Mouse (Mus musculus): ENCODE measurements around the gene Gtf3a. TPM values are rescaled to one million over a fixed set of nuclear protein-coding genes. Genes with fewer than 3 reads are reported as not detected.

The Gtf3a gene
- total RNA-seq, 1 experiment = 80.4 TPM

DNA sequence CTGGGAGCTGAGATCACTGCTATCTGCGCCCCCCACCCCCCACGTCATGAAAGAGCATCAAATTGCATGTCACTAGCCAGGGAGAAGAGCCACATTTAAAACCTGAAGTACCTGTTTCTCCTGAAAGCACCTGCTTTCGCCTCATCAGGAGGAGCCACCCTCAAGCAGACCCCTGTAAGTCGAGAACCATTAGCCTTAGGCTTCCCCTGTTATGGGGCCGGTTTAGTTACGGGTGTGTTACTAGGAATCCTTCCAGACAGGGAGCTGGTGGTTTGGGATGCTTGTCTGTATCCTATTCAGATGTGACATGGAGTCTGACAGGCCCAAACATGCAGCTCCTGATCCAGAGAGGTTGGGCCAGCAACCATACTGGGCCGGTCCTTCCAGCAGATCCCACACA lies 35.1 kb upstream of the Gtf3a start:
- Histone ChIP-seq H3K27ac (ENCODE audit: insufficient read depth, low read depth, low read length, poor library complexity, severe bottlenecking) (no peak overlapping the region), H3K4me1 (ENCODE audit: control insufficient read depth in 2 of 2, insufficient read depth in 2 of 2, low read length in 2 of 2, poor library complexity in 1 of 2) (peaks cover 0 to 27% of the 10 kb centered on the region in 2 experiments; a peak in 2 of 4 replicates), H3K36me3 (ENCODE audit: control insufficient read depth, insufficient read depth, low read length, poor library complexity, severe bottlenecking) (no peaks in the 10 kb centered on the region), H3K9ac (ENCODE audit: insufficient read depth, low read depth, low read length, poor library complexity, severe bottlenecking) (no peak overlapping the region), H3K4me3 (ENCODE audit: insufficient read depth in 1 of 2, low read depth in 1 of 2, low read length in 2 of 2, poor library complexity in 1 of 2, severe bottlenecking in 1 of 2) (no peak overlapping the region), H3K9me3 (ENCODE audit: control insufficient read depth, insufficient read depth, low read depth, low read length) (no peaks in the 10 kb centered on the region)
- no peak for DNase-seq (ENCODE audit: low read depth, low spot score)
- no peak for TF ChIP-seq CHD2 (IDR thresholded peaks at IDR 0.05; ENCODE audit: low read depth, low read length)
- TF ChIP-seq ZNF384 (IDR thresholded peaks at IDR 0.05; ENCODE audit: low read depth, low read length) = no peak
- TF ChIP-seq ZC3H11A (IDR thresholded peaks at IDR 0.05; ENCODE audit: borderline replicate concordance, low read depth, low read length) = no peak
- in situ Hi-C loops (cut with MboI; ENCODE audit: low sequenced_read_pairs in 2 of 2, unreplicated experiment in 2 of 2) = loop anchor here (5.0 to 10.0 kb wide), 2 partner anchors 401 to 404 kb away; no protein-coding TSS in a partner anchor

DNA sequence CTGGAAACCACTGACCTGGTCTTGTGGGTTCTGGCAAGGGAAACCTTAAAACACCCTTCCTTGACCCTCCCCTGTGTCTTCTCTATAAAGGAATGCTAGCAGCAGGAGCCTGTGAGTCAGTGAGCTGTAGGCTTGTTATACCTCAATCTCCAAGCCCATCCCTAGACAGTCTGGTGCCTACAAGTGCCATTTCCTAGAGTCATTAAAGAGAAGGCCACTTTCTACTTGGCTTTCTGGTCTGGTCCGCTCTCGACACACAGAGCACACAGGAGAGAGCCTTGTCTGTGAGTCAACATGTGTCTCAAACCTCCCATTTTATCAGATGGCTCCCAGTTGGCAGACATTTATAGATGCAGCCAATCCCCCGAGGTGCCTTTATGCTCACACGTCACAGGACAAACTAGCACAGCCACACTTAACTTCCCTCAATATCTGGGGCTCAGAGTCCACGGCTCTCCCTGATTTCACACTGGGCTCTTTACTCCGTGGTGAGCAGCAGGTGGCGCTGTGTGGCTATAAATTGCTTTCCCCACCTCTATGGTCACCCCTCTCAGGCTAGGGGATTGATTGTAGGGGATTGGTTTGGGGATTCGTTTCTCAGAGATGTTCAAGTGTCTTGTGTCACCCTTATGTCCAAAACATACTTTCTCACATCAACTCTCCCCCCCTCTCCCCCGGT lies 34.2 kb upstream of the Gtf3a start:
- TF ChIP-seq ZNF384 (IDR thresholded peaks at IDR 0.05; ENCODE audit: low read depth, low read length) (no peak), ZC3H11A (IDR thresholded peaks at IDR 0.05; ENCODE audit: borderline replicate concordance, low read depth, low read length) (peak; percentile 52; the same call in 1 of the 2 replicates)
- H3K9me3 ChIP-seq (ENCODE audit: control insufficient read depth, insufficient read depth, low read depth, low read length) = no peaks in the 10 kb centered on the region
- DNase-seq (ENCODE audit: low read depth, low spot score) = peak; percentile 64
- in situ Hi-C loops (cut with MboI; ENCODE audit: low sequenced_read_pairs in 2 of 2, unreplicated experiment in 2 of 2) = loop anchor here (5.0 to 10.0 kb wide), 2 partner anchors 401 to 403 kb away; no protein-coding TSS in a partner anchor
- no peak overlapping the region for H3K27ac ChIP-seq (ENCODE audit: insufficient read depth, low read depth, low read length, poor library complexity, severe bottlenecking)
- H3K9ac ChIP-seq (ENCODE audit: insufficient read depth, low read depth, low read length, poor library complexity, severe bottlenecking) = no peak overlapping the region; the same call in 1 of the 2 replicates
- H3K4me3 ChIP-seq (ENCODE audit: insufficient read depth in 1 of 2, low read depth in 1 of 2, low read length in 2 of 2, poor library complexity in 1 of 2, severe bottlenecking in 1 of 2) = no peak overlapping the region
- H3K36me3 ChIP-seq (ENCODE audit: control insufficient read depth, insufficient read depth, low read length, poor library complexity, severe bottlenecking) = no peaks in the 10 kb centered on the region
- H3K4me1 ChIP-seq (ENCODE audit: control insufficient read depth in 2 of 2, insufficient read depth in 2 of 2, low read length in 2 of 2, poor library complexity in 1 of 2) = peaks cover 0 to 24% of the 10 kb centered on the region in 2 experiments; a peak in 2 of 4 replicates

DNA sequence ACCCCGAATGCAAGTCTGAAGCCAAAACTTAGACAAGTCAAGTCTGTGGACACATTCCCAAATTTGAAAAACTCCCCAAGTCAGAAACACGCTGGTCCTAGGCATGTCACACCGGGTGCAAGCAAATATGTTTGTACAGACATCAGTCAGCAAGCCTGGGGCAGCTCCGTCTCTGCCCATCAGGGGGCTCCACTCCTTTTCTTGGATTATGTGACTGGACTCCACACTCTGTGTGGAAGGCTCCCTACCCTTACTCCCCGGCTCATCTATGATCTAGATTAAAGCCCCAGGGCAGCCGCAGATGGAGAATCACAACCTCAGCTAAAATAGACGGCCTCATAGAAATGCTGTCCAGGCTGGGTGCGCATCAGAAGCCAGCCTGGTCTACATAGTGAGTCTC lies 32.2 kb upstream of the Gtf3a start:
- TF ChIP-seq MAFK (IDR thresholded peaks at IDR 0.05; ENCODE audit: insufficient read depth, low read depth, low read length) = no peak
- no peak for TF ChIP-seq ZC3H11A (IDR thresholded peaks at IDR 0.05; ENCODE audit: borderline replicate concordance, low read depth, low read length)
- TF ChIP-seq HCFC1 (IDR thresholded peaks at IDR 0.05; ENCODE audit: borderline replicate concordance, insufficient read depth, low read length) = no peak
- no peak for TF ChIP-seq CHD2 (IDR thresholded peaks at IDR 0.05; ENCODE audit: low read depth, low read length)
- TF ChIP-seq ZNF384 (IDR thresholded peaks at IDR 0.05; ENCODE audit: low read depth, low read length) = no peak
- H3K9ac ChIP-seq (ENCODE audit: insufficient read depth, low read depth, low read length, poor library complexity, severe bottlenecking) = peak overlapping the region; percentile 40; the same call in 1 of the 2 replicates
- no peaks in the 10 kb centered on the region for H3K9me3 ChIP-seq (ENCODE audit: control insufficient read depth, insufficient read depth, low read depth, low read length)
- H3K4me1 ChIP-seq (ENCODE audit: control insufficient read depth in 2 of 2, insufficient read depth in 2 of 2, low read length in 2 of 2, poor library complexity in 1 of 2) = peaks cover 3 to 26% of the 10 kb centered on the region in 2 experiments; a peak in 2 of 4 replicates
- no peaks in the 10 kb centered on the region for H3K36me3 ChIP-seq (ENCODE audit: control insufficient read depth, insufficient read depth, low read length, poor library complexity, severe bottlenecking)
- no peak overlapping the region for H3K4me3 ChIP-seq (ENCODE audit: insufficient read depth in 1 of 2, low read depth in 1 of 2, low read length in 2 of 2, poor library complexity in 1 of 2, severe bottlenecking in 1 of 2)
- H3K27ac ChIP-seq (ENCODE audit: insufficient read depth, low read depth, low read length, poor library complexity, severe bottlenecking) = peak overlapping the region; percentile 66; the same call in 1 of the 2 replicates
- in situ Hi-C loops (cut with MboI; ENCODE audit: low sequenced_read_pairs in 2 of 2, unreplicated experiment in 2 of 2) = loop anchor here in 1 of 2 experiments (10.0 kb wide), 1 partner anchor 399 kb away; no protein-coding TSS in a partner anchor
- DNase-seq (ENCODE audit: low read depth, low spot score) = no peak

DNA sequence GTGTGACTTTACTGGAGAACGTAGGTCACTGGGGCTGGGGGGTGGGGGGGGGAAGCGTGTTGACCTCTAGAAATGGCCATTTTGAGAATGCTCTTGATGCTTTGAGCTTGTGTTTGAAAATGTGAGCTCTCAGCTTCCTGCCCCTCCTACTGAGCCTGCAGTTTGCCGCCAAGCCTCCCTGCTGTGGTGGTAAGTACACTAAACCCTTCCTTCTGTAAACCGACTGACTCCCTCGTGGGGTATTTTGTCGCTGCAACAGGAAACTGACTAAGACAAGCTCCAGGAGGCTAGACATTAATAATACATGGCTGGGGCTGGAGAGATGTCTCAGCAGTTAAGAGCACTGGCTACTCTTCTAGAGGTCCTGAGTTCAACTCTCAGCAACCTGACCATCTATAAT lies 31.7 kb upstream of the Gtf3a start:
- Histone ChIP-seq H3K4me1 (ENCODE audit: control insufficient read depth in 2 of 2, insufficient read depth in 2 of 2, low read length in 2 of 2, poor library complexity in 1 of 2) (peaks cover 3 to 22% of the 10 kb centered on the region in 2 experiments; a peak in 2 of 4 replicates), H3K9me3 (ENCODE audit: control insufficient read depth, insufficient read depth, low read depth, low read length) (no peaks in the 10 kb centered on the region), H3K9ac (ENCODE audit: insufficient read depth, low read depth, low read length, poor library complexity, severe bottlenecking) (no peak overlapping the region), H3K4me3 (ENCODE audit: insufficient read depth in 1 of 2, low read depth in 1 of 2, low read length in 2 of 2, poor library complexity in 1 of 2, severe bottlenecking in 1 of 2) (no peak overlapping the region), H3K36me3 (ENCODE audit: control insufficient read depth, insufficient read depth, low read length, poor library complexity, severe bottlenecking) (no peaks in the 10 kb centered on the region), H3K27ac (ENCODE audit: insufficient read depth, low read depth, low read length, poor library complexity, severe bottlenecking) (peak overlapping the region; percentile 66; the same call in 1 of the 2 replicates)
- TF ChIP-seq CHD2 (IDR thresholded peaks at IDR 0.05; ENCODE audit: low read depth, low read length) (no peak), HCFC1 (IDR thresholded peaks at IDR 0.05; ENCODE audit: borderline replicate concordance, insufficient read depth, low read length) (no peak), ZC3H11A (IDR thresholded peaks at IDR 0.05; ENCODE audit: borderline replicate concordance, low read depth, low read length) (no peak), ZNF384 (IDR thresholded peaks at IDR 0.05; ENCODE audit: low read depth, low read length) (no peak), MAFK (IDR thresholded peaks at IDR 0.05; ENCODE audit: insufficient read depth, low read depth, low read length) (no peak)
- DNase-seq (ENCODE audit: low read depth, low spot score) = no peak
- in situ Hi-C loops (cut with MboI; ENCODE audit: low sequenced_read_pairs in 2 of 2, unreplicated experiment in 2 of 2) = loop anchor here in 1 of 2 experiments (10.0 kb wide), 1 partner anchor 398 kb away; no protein-coding TSS in a partner anchor
